Mouse (Mus musculus) heart, embryonic 11.5 days (tissue): ENCODE results near the gene Egflam. TPM values are rescaled to one million over a fixed set of nuclear protein-coding genes. Genes with fewer than 3 reads are reported as not detected.

Experiments
- ATAC-seq: fragments of 200-750 bp; cut with Nextera tagmentation; replicated peaks from 2 replicates; pipeline ENCODE4 v1.8.0; 2017; ENCODE audit warnings: moderate library complexity; ENCODE audit not compliant: insufficient number of reproducible peaks, low FRiP score, low TSS enrichment
- H3K27ac ChIP-seq: fragments of 300-500 bp; sonication (generic); 2 replicates; pipeline ENCODE4 v1.5.1; 2014; ENCODE audit warnings: mild to moderate bottlenecking, low read depth, low read length
- H3K27me3 ChIP-seq: fragments of 300-500 bp; sonication (generic); 2 replicates; pipeline ENCODE4 v1.6.1; 2014; ENCODE audit warnings: mild to moderate bottlenecking, low read length, mixed read lengths; ENCODE audit not compliant: control insufficient read depth, insufficient read depth
- H3K36me3 ChIP-seq: fragments of 300-500 bp; sonication (generic); 2 replicates; pipeline ENCODE4 v1.6.1; 2014; ENCODE audit warnings: mild to moderate bottlenecking, low read length, moderate library complexity, mixed read lengths; ENCODE audit not compliant: control insufficient read depth, insufficient read depth
- H3K4me1 ChIP-seq: fragments of 300-500 bp; sonication (generic); 2 replicates; pipeline ENCODE4 v1.6.1; 2014; ENCODE audit warnings: low read length; ENCODE audit not compliant: control insufficient read depth, insufficient read depth
- H3K4me2 ChIP-seq: fragments of 300-500 bp; sonication (generic); 2 replicates; pipeline ENCODE4 v1.6.1; 2014; ENCODE audit warnings: mild to moderate bottlenecking, moderate library complexity
- H3K4me3 ChIP-seq: fragments of 300-500 bp; sonication (generic); 2 replicates; pipeline ENCODE4 v1.5.1; 2014; ENCODE audit warnings: low read depth, low read length
- H3K9ac ChIP-seq: fragments of 300-500 bp; sonication (generic); 2 replicates; pipeline ENCODE4 v1.6.1; 2014; ENCODE audit warnings: mild to moderate bottlenecking, low read depth, low read length, moderate library complexity
- H3K9me3 ChIP-seq: fragments of 300-500 bp; sonication (generic); replicated peaks from 2 replicates; pipeline ENCODE4 v1.6.1; 2016; ENCODE audit warnings: low read length; ENCODE audit not compliant: control insufficient read depth
- WGBS: fragments of 180-500 bp; shearing (Covaris S2); extraction: QIAGEN DNeasy Blood & Tissue Kit; methylation state at CpG from one replicate; pipeline ENCODE4 v1.1.7; 2014; ENCODE audit not compliant: insufficient replicate concordance; 5-methylcytosine and 5-hydroxymethylcytosine counted together
- polyA plus RNA-seq: library from polyadenylated mRNA; unstranded; fragments of >200 nt; fragmentation: Nextera tagmentation; extraction: Ambion mirVana; gene quantifications from 2 replicates; pipeline ENCODE4 v1.2.1, GENCODE M21; 2014

The Egflam gene
- polyA plus RNA-seq, 1 experiment from 2014 or later = 7.8 TPM

DNA sequence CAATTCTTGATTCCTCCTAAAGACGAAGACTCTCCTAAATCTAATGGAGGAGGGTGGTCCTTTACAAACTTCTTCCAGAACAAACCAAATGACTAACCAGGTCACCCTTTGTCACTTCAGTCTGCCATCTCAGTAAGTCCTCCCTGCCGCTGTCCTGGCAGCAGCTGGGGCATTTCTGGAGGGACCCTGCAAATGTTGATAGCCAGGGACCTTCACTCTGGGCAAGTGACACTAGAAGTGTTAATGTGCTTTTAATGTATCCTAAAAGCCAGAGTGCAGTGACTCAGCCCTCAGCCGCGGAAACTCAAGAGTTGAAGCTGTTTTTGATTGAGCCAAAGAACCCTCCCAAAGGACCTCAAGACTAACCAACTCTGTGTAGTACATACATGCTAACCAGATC, 207.1 kb downstream of the Egflam start:
- Histone ChIP-seq H3K4me3 (no peak overlapping the region), H3K9me3 (no peaks in the 10 kb centered on the region), H3K27ac (no peak overlapping the region), H3K4me2 (no peak overlapping the region), H3K4me1 (peaks cover 11% of the 10 kb centered on the region), H3K36me3 (0 out of 2 replicates have a peak, but pooled peaks cover 6% of the 10 kb centered on the region), H3K27me3 (no peaks in the 10 kb centered on the region), H3K9ac (no peak overlapping the region)
- ATAC-seq = no peak
- WGBS = 79% methylated on average over 4 of the region's 4 CpGs

DNA sequence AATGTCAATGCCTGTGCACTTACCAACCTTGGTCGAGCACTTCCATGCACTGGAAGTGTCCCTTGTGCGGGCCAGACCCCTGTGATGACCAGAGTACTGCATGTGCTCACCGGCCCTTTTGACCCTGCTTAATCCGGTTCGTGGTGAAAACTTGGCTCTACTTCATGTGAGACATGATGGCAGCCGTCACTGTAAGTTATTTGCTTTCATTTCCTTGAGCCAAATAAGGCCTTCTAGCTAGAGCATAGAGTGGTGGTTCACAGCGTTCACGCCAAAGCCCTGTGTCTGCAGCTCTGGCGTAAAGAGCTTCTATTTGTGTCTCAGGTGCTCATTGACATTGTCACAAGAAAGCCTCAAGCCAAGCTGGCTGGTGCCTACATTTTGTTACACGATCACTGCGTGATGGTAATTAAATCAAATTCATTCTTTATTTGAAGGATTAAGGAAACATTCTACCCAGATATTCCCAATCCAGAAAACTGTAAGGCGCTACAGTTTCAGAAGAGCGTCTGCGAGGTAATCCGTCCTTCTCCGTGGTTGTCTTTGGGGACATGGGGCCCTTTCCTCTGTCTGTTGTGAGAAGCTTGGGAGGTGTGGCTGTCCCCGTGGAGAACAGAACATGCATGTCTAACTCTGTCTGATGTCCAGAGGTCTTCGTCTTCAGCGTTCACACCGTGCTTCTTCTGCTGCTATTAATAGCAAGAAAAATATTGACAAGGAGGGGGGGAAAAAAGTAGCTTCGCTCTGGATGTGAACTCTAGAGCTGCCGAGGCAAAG, 208.3 kb downstream of the Egflam start:
- Histone ChIP-seq H3K9me3 (no peaks in the 10 kb centered on the region), H3K27me3 (no peaks in the 10 kb centered on the region), H3K36me3 (peaks cover 8% of the 10 kb centered on the region; the same call in 1 of the 2 replicates), H3K27ac (peak overlapping the region; percentile 46), H3K4me1 (peaks cover 10% of the 10 kb centered on the region), H3K4me3 (no peak overlapping the region), H3K9ac (no peak overlapping the region), H3K4me2 (no peak overlapping the region)
- 64% methylated on average over 22 of the region's 22 CpGs for WGBS
- ATAC-seq = peak; percentile 58; the same call in 1 of the 2 replicates

DNA sequence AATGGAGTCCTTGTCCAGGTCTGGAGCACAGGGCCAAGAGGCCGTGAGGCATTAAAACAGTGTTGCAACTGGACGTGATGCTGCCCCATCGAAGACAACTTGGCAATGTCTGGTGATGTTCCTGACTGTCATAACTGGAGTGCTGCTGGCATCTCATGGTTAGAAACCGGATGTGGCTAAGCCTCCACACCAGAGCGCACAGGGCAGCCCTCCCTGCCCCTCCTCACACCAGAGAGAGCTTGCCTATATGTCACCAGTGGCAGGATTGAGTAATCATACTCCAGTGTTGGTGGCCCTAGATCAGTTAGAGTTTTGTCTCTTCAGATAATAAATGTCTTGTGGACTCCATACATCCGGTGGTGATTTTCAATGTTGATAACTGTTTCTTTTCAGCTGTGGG, 210.5 kb downstream of the Egflam start:
- no peak for ATAC-seq
- Histone ChIP-seq H3K36me3 (peaks cover 12% of the 10 kb centered on the region; the same call in 1 of the 2 replicates), H3K4me3 (no peak overlapping the region), H3K27ac (no peak overlapping the region), H3K9ac (no peak overlapping the region), H3K9me3 (no peaks in the 10 kb centered on the region), H3K4me1 (no peaks in the 10 kb centered on the region), H3K27me3 (no peaks in the 10 kb centered on the region), H3K4me2 (no peak overlapping the region)
- WGBS = 84% methylated on average over 6 of the region's 6 CpGs

DNA sequence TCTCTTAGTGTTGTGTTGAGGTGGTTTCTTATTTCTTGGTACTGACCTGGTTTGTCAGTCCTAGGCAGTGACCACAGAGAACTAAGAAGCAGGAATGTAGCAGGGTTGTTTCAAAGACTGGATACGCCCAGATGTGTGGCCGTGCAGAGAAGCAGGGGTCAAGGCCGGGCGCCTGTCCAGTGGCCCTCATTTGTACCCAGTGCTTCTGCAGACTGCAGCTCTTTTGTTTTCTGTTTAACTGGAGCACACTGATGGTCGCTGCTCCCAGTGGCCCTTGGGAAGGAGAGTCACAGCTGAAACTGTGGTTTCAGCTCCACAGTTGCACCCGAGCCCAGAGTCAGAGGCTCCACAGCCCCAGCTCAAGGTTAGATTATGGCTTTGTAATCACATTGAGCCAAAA, 217.6 kb downstream of the Egflam start:
- H3K4me2 ChIP-seq = no peak overlapping the region
- no peak for ATAC-seq
- whole genome bisulfite sequencing = 83% methylated on average over 6 of the region's 6 CpGs
- no peaks in the 10 kb centered on the region for H3K9me3 ChIP-seq
- H3K27me3 ChIP-seq = no peaks in the 10 kb centered on the region
- H3K4me1 ChIP-seq = no peaks in the 10 kb centered on the region
- H3K9ac ChIP-seq = no peak overlapping the region
- H3K4me3 ChIP-seq = no peak overlapping the region
- peaks cover 6% of the 10 kb centered on the region; the same call in 1 of the 2 replicates for H3K36me3 ChIP-seq
- H3K27ac ChIP-seq = no peak overlapping the region

DNA sequence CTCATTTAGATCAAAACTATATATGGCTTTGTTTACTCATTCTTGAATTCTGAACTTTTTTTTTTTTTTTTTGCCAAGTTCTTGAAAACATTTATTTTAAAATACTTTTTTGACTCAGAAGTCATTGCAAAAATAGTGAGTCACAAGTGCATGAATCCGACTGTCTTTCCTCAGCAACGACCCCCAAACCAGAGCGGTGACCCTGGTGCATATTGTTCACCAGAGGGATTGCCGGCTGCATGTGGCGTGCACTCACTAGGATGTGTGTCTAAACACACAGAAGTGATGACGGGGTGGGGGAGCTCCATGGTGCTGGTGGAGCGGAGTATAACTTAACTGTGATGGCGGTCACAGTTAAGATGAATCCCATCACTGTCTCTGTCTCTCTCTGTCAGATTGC, 224.4 kb downstream of the Egflam start:
- Histone ChIP-seq H3K4me3 (no peak overlapping the region), H3K27ac (no peak overlapping the region), H3K9ac (no peak overlapping the region), H3K4me1 (peaks cover 6% of the 10 kb centered on the region), H3K36me3 (peaks cover 5% of the 10 kb centered on the region; the same call in 1 of the 2 replicates), H3K4me2 (no peak overlapping the region), H3K27me3 (no peaks in the 10 kb centered on the region), H3K9me3 (no peaks in the 10 kb centered on the region)
- 85% methylated on average over 8 of the region's 8 CpGs for WGBS
- ATAC-seq = no peak

DNA sequence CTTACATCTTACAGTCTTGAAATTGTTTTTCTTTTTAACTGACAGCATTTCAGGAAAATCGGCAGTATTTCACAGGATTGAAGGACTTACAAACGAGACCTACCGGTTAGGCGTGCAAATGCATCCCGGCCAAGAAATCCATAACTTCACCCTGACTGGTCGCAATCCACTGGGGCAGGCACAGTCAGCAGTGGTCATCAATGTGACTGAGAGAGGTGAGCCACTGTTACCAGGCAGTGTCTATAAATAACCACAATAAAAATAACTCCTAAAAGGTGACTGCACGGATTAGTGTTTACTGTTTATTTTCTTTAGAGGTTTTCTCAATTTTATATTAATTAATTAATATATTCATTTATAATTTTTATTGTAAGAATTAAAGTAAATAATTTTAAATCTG, 224.8 kb downstream of the Egflam start:
- Histone ChIP-seq H3K4me1 (peaks cover 6% of the 10 kb centered on the region), H3K4me2 (no peak overlapping the region), H3K27ac (peak overlapping the region; percentile 50; the same call in 1 of the 2 replicates), H3K9ac (no peak overlapping the region), H3K36me3 (peaks cover 5% of the 10 kb centered on the region; the same call in 1 of the 2 replicates), H3K27me3 (no peaks in the 10 kb centered on the region), H3K9me3 (no peaks in the 10 kb centered on the region), H3K4me3 (no peak overlapping the region)
- WGBS = 65% methylated on average over 7 of the region's 7 CpGs
- ATAC-seq = no peak

DNA sequence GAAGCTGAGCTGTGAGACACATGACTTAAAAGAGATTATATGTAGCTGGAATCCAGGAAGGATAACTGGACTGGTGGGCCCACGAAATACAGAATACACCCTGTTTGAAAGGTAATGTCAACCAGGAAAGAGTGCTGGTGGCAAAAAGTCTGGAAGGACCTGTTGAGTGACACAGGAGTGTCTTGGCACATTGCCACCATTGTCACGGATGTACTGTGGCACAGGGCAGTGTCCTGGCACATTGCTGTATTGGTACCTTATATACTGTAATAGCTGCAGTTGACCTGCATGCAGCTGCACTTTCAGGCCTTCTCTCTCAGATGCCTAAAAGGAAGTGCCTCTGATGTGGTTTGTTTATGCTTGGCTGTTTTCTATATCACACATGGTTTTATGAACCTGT, 225.3 kb downstream of the Egflam start:
- Histone ChIP-seq H3K4me2 (0 out of 2 replicates have a peak overlapping the region, but pooled peaks have one; percentile 11), H3K4me3 (no peak overlapping the region), H3K9me3 (no peaks in the 10 kb centered on the region), H3K4me1 (peaks cover 6% of the 10 kb centered on the region), H3K9ac (no peak overlapping the region), H3K27me3 (no peaks in the 10 kb centered on the region), H3K27ac (peak overlapping the region; percentile 50; the same call in 1 of the 2 replicates), H3K36me3 (peaks cover 5% of the 10 kb centered on the region; the same call in 1 of the 2 replicates)
- WGBS = 38% methylated on average over 2 of the region's 2 CpGs
- ATAC-seq = no peak

DNA sequence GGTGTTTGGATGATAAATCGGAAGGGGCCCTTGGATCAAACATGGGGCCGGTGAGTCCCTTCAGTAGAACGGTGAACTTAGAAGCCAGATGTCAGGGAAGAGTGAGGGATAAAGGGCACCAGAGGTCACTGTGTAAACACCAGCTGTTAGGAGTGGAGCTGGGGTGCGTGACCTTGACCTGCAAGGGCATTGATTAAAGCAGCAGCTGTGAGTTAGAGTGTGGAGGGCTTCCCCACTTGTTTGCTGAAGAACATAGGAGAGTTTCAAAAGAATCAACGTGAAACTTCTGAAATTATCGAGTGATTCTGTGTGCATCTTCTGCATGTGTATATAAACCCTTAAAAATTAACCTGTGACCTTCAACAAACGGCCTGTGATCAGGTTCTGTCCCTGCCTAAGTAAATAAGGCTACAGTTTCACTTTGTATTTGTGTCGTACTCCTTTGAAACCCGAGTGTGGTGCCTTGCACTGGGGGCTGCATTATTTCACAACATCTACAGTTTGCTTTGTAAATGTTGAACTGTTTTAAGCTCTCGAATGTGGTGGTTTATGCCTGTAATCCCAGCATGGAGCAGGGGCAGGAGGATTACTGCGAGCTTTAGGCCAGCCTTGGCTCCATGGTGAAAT, 230.2 kb downstream of the Egflam start:
- 64% methylated on average over 11 of the region's 11 CpGs for WGBS
- Histone ChIP-seq H3K27ac (no peak overlapping the region), H3K4me3 (no peak overlapping the region), H3K4me2 (no peak overlapping the region), H3K4me1 (peaks cover 9% of the 10 kb centered on the region), H3K9ac (no peak overlapping the region), H3K36me3 (peaks cover 8% of the 10 kb centered on the region; the same call in 1 of the 2 replicates), H3K27me3 (no peaks in the 10 kb centered on the region), H3K9me3 (no peaks in the 10 kb centered on the region)
- no peak for ATAC-seq
